Mouse (Mus musculus) lung, postnatal 0 days (tissue): ENCODE measurements around the gene D16Ertd472e.

ENCODE experiments used
- CTCF ChIP-seq: IDR thresholded peaks from 2 replicates; pipeline ENCODE4 v1.5.1; 2016; ENCODE audit warnings: antibody characterized with exemption, mild to moderate bottlenecking
- EP300 ChIP-seq: IDR thresholded peaks from 2 replicates; pipeline ENCODE4 v1.6.1; 2016; ENCODE audit warnings: antibody characterized with exemption, mild to moderate bottlenecking, control low read depth

DNA sequence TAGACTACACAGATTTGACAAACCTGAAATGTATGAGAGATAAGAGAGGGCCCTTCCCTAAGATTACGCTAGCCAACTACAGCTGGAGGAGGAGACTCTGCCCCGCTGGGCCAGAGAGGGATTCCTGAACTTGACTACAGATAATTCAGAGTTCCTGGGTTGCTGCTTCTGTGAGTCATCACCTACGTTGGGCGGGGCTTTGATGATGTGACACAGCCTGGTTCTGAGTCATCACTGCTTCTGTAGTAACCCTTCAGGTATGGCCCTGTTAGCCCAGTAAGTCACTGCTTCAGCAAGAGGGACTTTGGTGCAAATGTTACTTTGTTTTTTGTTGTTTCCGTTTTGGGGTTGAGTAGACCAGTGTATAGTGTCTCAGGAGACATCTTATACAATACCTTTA lies 42.9 kb upstream of the D16Ertd472e start:
- TF ChIP-seq EP300 (no peak), CTCF (no peak)
